19 mouse cellular contexts compared by ENCODE assay signal in genomic region chr4:32164736-32165241, GRCm38 (mm10).
DNase-seq lines count a peak whose midpoint lies in the region; ATAC-seq lines count a peak whose summit lies in the region.
"Had no signal": no experiment of that assay in that cellular context is flagged by ENCODE, and none has a peak within 500 bp of the region (broad histone marks: within the 10 kb centered on the region; RNA-seq: fewer than 3 reads in every experiment).

No protein-coding gene starts in this region.

- H3K4me1 ChIP-seq in neural tube, embryonic 11.5 days (ENCODE audit: control insufficient read depth, insufficient read depth, low read length), result peaks cover 14% of the 10 kb centered on the region; the same call in 1 of the 2 replicates
- H3K4me1 ChIP-seq in neural tube, embryonic 15.5 days, result peaks cover 10% of the 10 kb centered on the region

- no peaks in the 10 kb centered on the region for H3K27me3 ChIP-seq in neural tube, embryonic 11.5 days (ENCODE audit: control insufficient read depth, insufficient read depth, low read length)
- no peaks in the 10 kb centered on the region for H3K27me3 ChIP-seq in neural tube, embryonic 15.5 days (replicated peaks)
- H3K27me3 ChIP-seq: embryonic facial prominence, embryonic 15.5 days; hindbrain, embryonic 12.5 days; limb, embryonic 12.5 days; liver, embryonic 15.5 days had no signal

- 76% methylated on average over 11 of the region's 11 CpGs for WGBS in neural tube, embryonic 11.5 days
- WGBS in neural tube, embryonic 15.5 days, result 80% methylated on average over 11 of the region's 11 CpGs

- no peak overlapping the region for H3K4me3 ChIP-seq in neural tube, embryonic 11.5 days (ENCODE audit: low read depth, low read length)
- no peak overlapping the region for H3K4me3 ChIP-seq in neural tube, embryonic 15.5 days (replicated peaks)
- H3K4me3 ChIP-seq: embryonic facial prominence, embryonic 15.5 days; hindbrain, embryonic 12.5 days; limb, embryonic 12.5 days; liver, embryonic 15.5 days had no signal

- no peak for ATAC-seq in neural tube, embryonic 11.5 days (ENCODE audit: insufficient read depth, low FRiP score, low TSS enrichment)
- no peak for ATAC-seq in neural tube, embryonic 15.5 days (ENCODE audit: low FRiP score)

- DNase-seq in neural tube, embryonic 11.5 days (ENCODE audit: low spot score), result no peak
- DNase-seq in T-cell, adult 2 months (ENCODE audit: low spot score), result peak; percentile 69
- DNase-seq in natural killer cell, adult 2 months (ENCODE audit: low spot score in 2 of 2), result peak; percentile 20 to 68
- DNase-seq in thymus, postnatal 36 days, result peak; percentile 48 to 49
- DNase-seq in left cerebral cortex, postnatal 14 days (ENCODE audit: low spot score in 2 of 2), result no peak
- no peak for DNase-seq in layer of hippocampus, postnatal 14 days (ENCODE audit: low spot score in 2 of 2)
- no peak for DNase-seq in cerebellum, adult 18-20 months
- DNase-seq: cerebellum, adult 11-12 months; gastrocnemius, postnatal 25 days; kidney, adult 18-20 months; midbrain, embryonic 14.5 days; right cerebral cortex, postnatal 4 days had no signal

- intact Hi-C loops in left cerebral cortex, postnatal 14 days (cut with DNase I), result no loop called here

- 0 out of 2 replicates have a peak overlapping the region, but pooled peaks have one; percentile 2 for H3K9ac ChIP-seq in neural tube, embryonic 11.5 days (ENCODE audit: low read length)
- no peak overlapping the region for H3K9ac ChIP-seq in neural tube, embryonic 15.5 days (replicated peaks)
- H3K9ac ChIP-seq: embryonic facial prominence, embryonic 15.5 days; hindbrain, embryonic 12.5 days; limb, embryonic 12.5 days; liver, embryonic 15.5 days had no signal

- H3K36me3 ChIP-seq in neural tube, embryonic 11.5 days (ENCODE audit: control insufficient read depth, insufficient read depth, low read length), result no peaks in the 10 kb centered on the region
- no peaks in the 10 kb centered on the region for H3K36me3 ChIP-seq in neural tube, embryonic 15.5 days
- H3K36me3 ChIP-seq: embryonic facial prominence, embryonic 15.5 days; hindbrain, embryonic 12.5 days; limb, embryonic 12.5 days; liver, embryonic 15.5 days had no signal

- no peak overlapping the region for H3K4me2 ChIP-seq in neural tube, embryonic 11.5 days (ENCODE audit: low read depth)
- no peak overlapping the region for H3K4me2 ChIP-seq in neural tube, embryonic 15.5 days
- H3K4me2 ChIP-seq: embryonic facial prominence, embryonic 15.5 days; heart, embryonic 11.5 days; hindbrain, embryonic 12.5 days; limb, embryonic 12.5 days; liver, embryonic 15.5 days had no signal

- no peak overlapping the region for H3K27ac ChIP-seq in neural tube, embryonic 11.5 days (ENCODE audit: low read depth, low read length)
- H3K27ac ChIP-seq in neural tube, embryonic 15.5 days (replicated peaks), result no peak overlapping the region
- H3K27ac ChIP-seq: embryonic facial prominence, embryonic 15.5 days; hindbrain, embryonic 12.5 days; limb, embryonic 12.5 days; liver, embryonic 15.5 days; stomach, postnatal 0 days had no signal

- H3K9me3 ChIP-seq in neural tube, embryonic 11.5 days (ENCODE audit: control insufficient read depth, low read length), result no peaks in the 10 kb centered on the region
- no peaks in the 10 kb centered on the region for H3K9me3 ChIP-seq in neural tube, embryonic 15.5 days (replicated peaks)
- H3K9me3 ChIP-seq: embryonic facial prominence, embryonic 15.5 days; hindbrain, embryonic 12.5 days; limb, embryonic 12.5 days; liver, embryonic 15.5 days had no signal

Comparison
In these comparisons a context has a peak if more than half of its experiments do, and no peak if none do; other contexts are left out.
1. DNase-seq: peak in T-cell, adult 2 months (single experiment), natural killer cell, adult 2 months (2 of 2) and thymus, postnatal 36 days (2 of 2); none in neural tube, embryonic 11.5 days (single experiment), left cerebral cortex, postnatal 14 days (0 of 2), layer of hippocampus, postnatal 14 days (0 of 2) and cerebellum, adult 18-20 months (0 of 2).